Mouse (Mus musculus) ES-E14 (cell line): ENCODE results near the gene Tbx4.

Experiments used
- HCFC1 ChIP-seq: IDR thresholded peaks from 2 replicates; pipeline ENCODE4 v1.6.1; 2012; ENCODE audit warnings: low read length, inconsistent platforms, borderline replicate concordance; ENCODE audit not compliant: insufficient read depth
- MAFK ChIP-seq: IDR thresholded peaks from 2 replicates; pipeline ENCODE4 v1.6.1; 2014; ENCODE audit warnings: mild to moderate bottlenecking, low read depth, low read length, inconsistent platforms; ENCODE audit not compliant: insufficient read depth
- ZNF384 ChIP-seq: IDR thresholded peaks from 2 replicates; pipeline ENCODE4 v1.6.1; 2012; ENCODE audit warnings: low read depth, low read length, inconsistent platforms

DNA sequence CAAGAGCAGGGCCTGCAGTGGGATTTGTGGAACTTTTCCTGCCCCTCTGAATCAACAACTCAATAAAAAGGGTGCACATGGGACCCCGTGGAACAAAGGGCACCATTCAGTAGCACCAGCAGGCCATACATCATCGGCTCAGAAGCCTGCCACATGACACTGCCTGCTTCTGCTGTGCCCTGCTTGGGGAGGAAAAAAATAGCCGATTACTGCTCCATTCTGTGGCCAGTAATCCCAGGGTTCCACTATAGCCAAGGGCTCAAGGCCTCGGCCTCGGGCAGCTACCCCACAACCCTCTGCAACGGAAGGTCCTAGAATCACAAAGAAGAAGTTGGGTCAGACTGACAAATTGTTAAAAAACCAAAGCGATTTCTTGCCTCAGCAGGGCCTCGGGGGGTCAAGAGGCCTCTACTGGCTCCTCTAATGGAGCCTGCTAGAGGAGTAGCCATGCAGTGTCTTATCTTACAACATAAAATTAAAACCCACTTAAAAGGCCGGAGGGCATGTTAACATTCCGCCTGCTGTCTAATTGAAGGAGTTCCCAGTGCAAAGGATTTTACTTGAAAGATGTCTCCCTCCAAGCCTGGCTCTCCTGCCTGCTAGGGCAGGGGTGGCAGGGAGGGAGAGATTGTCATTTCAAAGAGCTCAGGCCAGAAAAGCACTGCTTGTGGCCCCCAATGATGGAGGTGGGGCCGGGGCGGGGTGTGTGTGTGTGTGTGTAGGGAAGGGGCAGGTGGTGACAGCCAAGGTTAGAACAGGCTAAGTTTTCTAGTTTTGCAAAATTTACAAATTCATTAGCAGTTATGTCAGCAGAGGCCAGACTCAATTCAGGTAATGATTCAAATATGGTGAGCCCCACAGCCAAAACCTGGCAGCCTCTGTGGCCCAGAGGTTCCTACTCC is 31.1 kb downstream of the Tbx4 start:
- TF ChIP-seq MAFK: no peak
- no peak for TF ChIP-seq ZNF384
- TF ChIP-seq HCFC1: no peak
